Mouse (Mus musculus) lung, embryonic 14.5 days (tissue): ENCODE measurements around the gene Zfp710. TPM values are rescaled to one million over a fixed set of nuclear protein-coding genes. Genes with fewer than 3 reads are reported as not detected.

Source experiments
- ATAC-seq: fragments of 200-750 bp; cut with Nextera tagmentation; 2 replicates; pipeline ENCODE4 v1.8.0; 2017; ENCODE audit warnings: mild to moderate bottlenecking, moderate TSS enrichment, moderate library complexity; ENCODE audit not compliant: insufficient read depth
- DNase-seq: peaks from one replicate; pipeline ENCODE4 v3.0.0-alpha.2; 2015
- H3K27ac ChIP-seq: fragments of 300-500 bp; sonication (generic); 2 replicates; pipeline ENCODE4 v1.5.1; 2014; ENCODE audit warnings: low read depth, mild to moderate bottlenecking, moderate library complexity
- H3K27me3 ChIP-seq: fragments of 300-500 bp; sonication (generic); 2 replicates; pipeline ENCODE4 v1.6.1; 2014; ENCODE audit warnings: low read length, control low read depth; ENCODE audit not compliant: insufficient read depth
- H3K36me3 ChIP-seq: fragments of 300-500 bp; sonication (generic); 2 replicates; pipeline ENCODE4 v1.6.1; 2014; ENCODE audit warnings: control low read depth; ENCODE audit not compliant: insufficient read depth
- H3K4me1 ChIP-seq: fragments of 300-500 bp; sonication (generic); 2 replicates; pipeline ENCODE4 v1.6.1; 2014; ENCODE audit warnings: antibody characterized with exemption, control low read depth; ENCODE audit not compliant: insufficient read depth
- H3K4me2 ChIP-seq: fragments of 300-500 bp; sonication (generic); 2 replicates; pipeline ENCODE4 v1.6.1; 2014; ENCODE audit warnings: mild to moderate bottlenecking
- H3K4me3 ChIP-seq: fragments of 300-500 bp; sonication (generic); 2 replicates; pipeline ENCODE4 v1.5.1; 2014; ENCODE audit warnings: low read depth, low read length
- H3K9ac ChIP-seq: fragments of 300-500 bp; sonication (generic); 2 replicates; pipeline ENCODE4 v1.6.1; 2014
- H3K9me3 ChIP-seq: fragments of 300-500 bp; sonication (generic); 2 replicates; pipeline ENCODE4 v1.6.1; 2016; ENCODE audit warnings: low read depth, low read length, control low read depth
- CTCF ChIP-seq: IDR thresholded peaks from 2 replicates; pipeline ENCODE4 v1.5.1; 2016; ENCODE audit warnings: antibody characterized with exemption, low read depth
- WGBS: fragments of 180-500 bp; shearing (Covaris S2); extraction: QIAGEN DNeasy Blood & Tissue Kit; methylation state at CpG from one replicate; pipeline ENCODE4 v1.1.7; 2014; 5-methylcytosine and 5-hydroxymethylcytosine counted together
- polyA plus RNA-seq: library from polyadenylated mRNA; unstranded; fragments of >200 nt; fragmentation: Nextera tagmentation; extraction: Ambion mirVana; gene quantifications from 2 replicates; pipeline ENCODE4 v1.2.1, GENCODE M21; 2014

The Zfp710 gene
- polyA plus RNA-seq, 1 experiment from 2014 or later: 17.7 TPM

DNA sequence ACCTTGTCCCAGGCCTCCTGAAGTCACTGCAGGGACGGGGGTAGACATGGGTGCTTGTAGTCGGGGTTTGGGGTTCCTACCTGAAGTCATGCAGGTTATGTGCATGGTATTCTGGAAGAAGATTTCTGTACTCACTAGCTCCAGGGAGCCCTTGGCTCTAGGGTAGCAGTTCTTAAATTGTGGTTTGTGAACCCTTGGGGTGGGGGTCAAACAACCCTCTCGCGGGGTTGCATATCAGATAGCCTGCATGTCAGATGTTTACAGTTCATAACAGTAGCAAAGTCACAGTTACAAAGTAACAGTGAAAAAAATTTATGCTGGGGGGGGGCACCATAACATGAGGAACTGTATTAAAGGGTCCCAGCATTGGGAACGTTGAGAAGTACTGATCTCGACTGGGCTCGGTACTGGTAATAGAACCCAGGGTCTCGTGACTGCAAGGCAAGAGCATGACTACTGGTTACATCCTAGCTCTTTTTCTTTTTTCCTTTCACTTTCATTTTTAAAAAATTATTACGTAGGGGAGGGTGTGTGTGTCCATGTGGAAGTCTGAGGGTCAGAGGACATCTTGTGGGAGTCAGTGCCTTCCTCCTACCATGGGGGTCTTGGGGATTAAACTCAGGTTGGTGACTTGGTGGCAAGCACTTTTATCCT lies 8.6 kb downstream of the Zfp710 start:
- no peak overlapping the region for H3K4me3 ChIP-seq
- H3K4me1 ChIP-seq: peaks cover 19% of the 10 kb centered on the region
- no peak for ATAC-seq
- no peak overlapping the region for H3K27ac ChIP-seq
- 66% methylated on average over 9 of the region's 9 CpGs for WGBS
- 0 out of 2 replicates have a peak, but pooled peaks cover 4% of the 10 kb centered on the region for H3K36me3 ChIP-seq
- no peak for TF ChIP-seq CTCF
- no peak overlapping the region for H3K9ac ChIP-seq
- DNase-seq: no peak
- H3K9me3 ChIP-seq: no peaks in the 10 kb centered on the region
- H3K27me3 ChIP-seq: no peaks in the 10 kb centered on the region
- H3K4me2 ChIP-seq: 0 out of 2 replicates have a peak overlapping the region, but pooled peaks have one; percentile 7

- H3K36me3 ChIP-seq: 0 out of 2 replicates have a peak, but pooled peaks cover 4% of the 10 kb centered on the region
- peaks cover 13% of the 10 kb centered on the region for H3K4me1 ChIP-seq
- 81% methylated on average over 9 of the region's 9 CpGs for WGBS
- DNase-seq (no peak), ATAC-seq (no peak)
- H3K27ac ChIP-seq: no peak overlapping the region
- H3K27me3 ChIP-seq: no peaks in the 10 kb centered on the region
- no peak overlapping the region for H3K4me3 ChIP-seq
- no peak for TF ChIP-seq CTCF
- no peaks in the 10 kb centered on the region for H3K9me3 ChIP-seq
- no peak overlapping the region for H3K9ac ChIP-seq
- no peak overlapping the region for H3K4me2 ChIP-seq
Observed at GRCm38 (mm10) chr7:80033771-80034170, 9.2 kb downstream of the Zfp710 start.

DNA sequence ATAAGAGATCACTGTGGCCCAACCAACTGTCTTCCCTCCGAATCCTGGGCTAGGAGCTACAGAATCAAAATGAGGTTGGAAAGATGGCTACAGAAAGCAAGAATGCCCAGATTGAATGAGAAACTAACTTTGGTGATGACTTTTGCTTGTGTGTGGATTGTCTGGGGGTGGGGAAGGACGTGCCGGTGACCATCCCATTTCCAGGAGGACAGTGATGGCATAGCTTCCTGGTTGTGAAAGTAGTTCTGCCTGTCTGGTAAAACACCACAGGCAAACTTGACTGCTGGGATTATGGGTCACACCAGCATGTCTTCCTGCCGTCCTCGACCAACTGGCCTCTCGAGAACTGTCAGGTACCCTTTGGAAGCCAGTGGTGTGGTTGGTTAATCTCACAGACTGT lies 10.5 kb downstream of the Zfp710 start:
- peaks cover 13% of the 10 kb centered on the region for H3K4me1 ChIP-seq
- H3K4me2 ChIP-seq: no peak overlapping the region
- WGBS: 67% methylated on average over 6 of the region's 6 CpGs
- no peak overlapping the region for H3K27ac ChIP-seq
- ATAC-seq (no peak), DNase-seq (no peak)
- H3K9me3 ChIP-seq: no peaks in the 10 kb centered on the region
- no peaks in the 10 kb centered on the region for H3K27me3 ChIP-seq
- TF ChIP-seq CTCF: no peak
- no peak overlapping the region for H3K9ac ChIP-seq
- no peak overlapping the region for H3K4me3 ChIP-seq
- H3K36me3 ChIP-seq: 0 out of 2 replicates have a peak, but pooled peaks cover 4% of the 10 kb centered on the region

- Histone ChIP-seq H3K9me3 (no peaks in the 10 kb centered on the region), H3K27me3 (no peaks in the 10 kb centered on the region), H3K4me2 (no peak overlapping the region), H3K9ac (peak overlapping the region; percentile 34), H3K27ac (no peak overlapping the region; the same call in 1 of the 2 replicates), H3K4me3 (no peak overlapping the region), H3K4me1 (peaks cover 13% of the 10 kb centered on the region), H3K36me3 (0 out of 2 replicates have a peak, but pooled peaks cover under 1% of the 10 kb centered on the region)
- DNase-seq (peak; percentile 40), ATAC-seq (no peak; the same call in 1 of the 2 replicates)
- TF ChIP-seq CTCF: no peak
- WGBS: 31% methylated on average over 4 of the region's 4 CpGs
Observed at GRCm38 (mm10) chr7:80035748-80036147, 11.1 kb downstream of the Zfp710 start.

GRCm38 (mm10) chr7:80039699-80040098 lies 15.1 kb downstream of the Zfp710 start:
- no peak overlapping the region for H3K4me3 ChIP-seq
- peaks cover 8% of the 10 kb centered on the region; the same call in 1 of the 2 replicates for H3K36me3 ChIP-seq
- TF ChIP-seq CTCF: no peak
- ATAC-seq (no peak), DNase-seq (no peak)
- 89% methylated on average over 8 of the region's 8 CpGs for WGBS
- H3K4me2 ChIP-seq: no peak overlapping the region
- H3K9ac ChIP-seq: no peak overlapping the region
- peaks cover 17% of the 10 kb centered on the region for H3K4me1 ChIP-seq
- H3K9me3 ChIP-seq: no peaks in the 10 kb centered on the region
- H3K27me3 ChIP-seq: no peaks in the 10 kb centered on the region
- no peak overlapping the region for H3K27ac ChIP-seq

DNA sequence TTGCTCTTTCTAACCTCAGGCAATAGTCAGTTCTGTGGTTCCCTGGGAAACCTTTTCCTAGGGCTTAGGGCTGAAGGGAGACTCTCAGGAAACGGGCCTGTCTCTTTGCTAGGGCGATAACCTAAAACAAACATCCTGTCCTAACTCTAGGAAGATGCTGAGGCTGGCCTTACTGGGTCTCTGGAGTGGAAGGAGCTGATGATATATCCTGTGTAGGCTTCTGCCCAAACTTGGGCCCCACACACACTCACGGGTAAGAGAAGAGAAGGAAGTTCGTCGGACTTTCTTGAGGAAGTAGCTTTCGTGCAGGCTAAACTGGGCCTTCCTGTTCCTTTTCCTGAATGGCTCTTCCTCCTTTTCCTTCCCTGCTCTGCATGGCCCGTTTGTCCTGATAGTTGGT lies 19.6 kb downstream of the Zfp710 start:
- WGBS: 32% methylated on average over 7 of the region's 7 CpGs
- H3K27me3 ChIP-seq: no peaks in the 10 kb centered on the region
- peaks cover 12% of the 10 kb centered on the region for H3K4me1 ChIP-seq
- no peak overlapping the region for H3K9ac ChIP-seq
- no peaks in the 10 kb centered on the region for H3K9me3 ChIP-seq
- H3K4me2 ChIP-seq: no peak overlapping the region
- peak overlapping the region; percentile 34; the same call in 1 of the 2 replicates for H3K27ac ChIP-seq
- TF ChIP-seq CTCF: no peak
- H3K4me3 ChIP-seq: no peak overlapping the region
- ATAC-seq (peak; percentile 65; the same call in 1 of the 2 replicates), DNase-seq (peak; percentile 57)
- H3K36me3 ChIP-seq: peaks cover 8% of the 10 kb centered on the region; the same call in 1 of the 2 replicates

DNA sequence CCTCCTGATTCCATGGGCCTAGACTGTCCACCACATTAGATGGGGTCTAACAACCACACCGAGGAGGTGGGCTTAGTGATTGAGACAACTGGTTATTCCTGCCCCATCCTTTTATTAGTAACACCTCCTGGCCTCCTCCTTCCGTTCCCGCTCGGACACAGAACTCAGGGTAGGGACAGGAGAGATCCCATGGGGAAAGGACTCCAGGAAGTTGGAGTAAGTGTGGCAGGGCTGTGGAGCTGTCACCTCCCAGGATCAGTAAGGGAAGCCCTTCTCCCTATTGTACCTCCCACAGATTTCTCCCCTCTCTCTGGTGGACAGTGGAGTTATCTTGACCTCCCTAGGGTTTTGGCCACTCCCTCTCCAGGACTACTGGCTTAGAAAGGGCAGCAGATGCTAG lies 22.4 kb downstream of the Zfp710 start:
- no peak for TF ChIP-seq CTCF
- Histone ChIP-seq H3K27ac (no peak overlapping the region), H3K4me2 (no peak overlapping the region), H3K4me1 (peaks cover 18% of the 10 kb centered on the region), H3K4me3 (no peak overlapping the region), H3K27me3 (no peaks in the 10 kb centered on the region), H3K9ac (no peak overlapping the region), H3K9me3 (no peaks in the 10 kb centered on the region), H3K36me3 (0 out of 2 replicates have a peak, but pooled peaks cover 5% of the 10 kb centered on the region)
- 77% methylated on average over 4 of the region's 4 CpGs for WGBS
- DNase-seq: no peak
- ATAC-seq: no peak
